Mouse (Mus musculus) midbrain, postnatal 0 days (tissue): ENCODE results near the gene Sctr. TPM values are rescaled to one million over a fixed set of nuclear protein-coding genes. Genes with fewer than 3 reads are reported as not detected.
A peak's percentile ranks its signal among the peaks of the same experiment; 100 is the strongest.

Experiments used
- ATAC-seq: fragments of 200-750 bp; cut with Nextera tagmentation; 2 replicates; pipeline ENCODE4 v1.8.0; 2017; ENCODE audit warnings: moderate number of reproducible peaks, mild to moderate bottlenecking, moderate TSS enrichment, moderate library complexity; ENCODE audit not compliant: low FRiP score
- DNase-seq: peaks from one replicate; pipeline ENCODE4 v3.0.0-alpha.2; 2015; ENCODE audit warnings: low spot score
- H3K27ac ChIP-seq: fragments of 300-500 bp; sonication (generic); 2 replicates; pipeline ENCODE4 v1.5.1; 2014; ENCODE audit warnings: low read depth, mild to moderate bottlenecking, low read length, mixed read lengths
- H3K27me3 ChIP-seq: fragments of 300-500 bp; sonication (generic); 2 replicates; pipeline ENCODE4 v1.6.1; 2014; ENCODE audit warnings: low read length, control low read depth, mixed read lengths; ENCODE audit not compliant: insufficient read depth
- H3K36me3 ChIP-seq: fragments of 300-500 bp; sonication (generic); 2 replicates; pipeline ENCODE4 v1.6.1; 2014; ENCODE audit warnings: low read length, control low read depth, mixed read lengths; ENCODE audit not compliant: insufficient read depth
- H3K4me1 ChIP-seq: fragments of 300-500 bp; sonication (generic); 2 replicates; pipeline ENCODE4 v1.6.1; 2014; ENCODE audit warnings: mild to moderate bottlenecking, control low read depth, antibody characterized with exemption, low read length, mixed read lengths; ENCODE audit not compliant: insufficient read depth
- H3K4me2 ChIP-seq: fragments of 300-500 bp; sonication (generic); 2 replicates; pipeline ENCODE4 v1.6.1; 2014; ENCODE audit warnings: low read depth, mild to moderate bottlenecking, low read length, mixed read lengths; ENCODE audit not compliant: poor library complexity, severe bottlenecking
- H3K4me3 ChIP-seq: fragments of 300-500 bp; sonication (generic); 2 replicates; pipeline ENCODE4 v1.5.1; 2014; ENCODE audit warnings: low read depth, mild to moderate bottlenecking, low read length, moderate library complexity
- H3K9ac ChIP-seq: fragments of 300-500 bp; sonication (generic); replicated peaks from 2 replicates; pipeline ENCODE4 v1.6.1; 2014; ENCODE audit warnings: mild to moderate bottlenecking, low read length, moderate library complexity, mixed read lengths; ENCODE audit not compliant: poor library complexity, severe bottlenecking
- H3K9me3 ChIP-seq: fragments of 300-500 bp; sonication (generic); 2 replicates; pipeline ENCODE4 v1.6.1; 2016; ENCODE audit warnings: low read length, control low read depth
- CTCF ChIP-seq: IDR thresholded peaks from 2 replicates; pipeline ENCODE4 v1.5.1; 2016; ENCODE audit warnings: antibody characterized with exemption, mild to moderate bottlenecking
- WGBS: fragments of 180-500 bp; shearing (Covaris S2); extraction: QIAGEN DNeasy Blood & Tissue Kit; methylation state at CpG from one replicate; pipeline ENCODE4 v1.1.7; 2014; 5-methylcytosine and 5-hydroxymethylcytosine counted together
- polyA plus RNA-seq: library from polyadenylated mRNA; unstranded; fragments of >200 nt; fragmentation: Nextera tagmentation; extraction: Ambion mirVana; gene quantifications from 2 replicates; pipeline ENCODE4 v1.2.1, GENCODE M21; 2015
- total RNA-seq: library from RNA; depleted of rRNA; stranded (reverse); fragments of >200 nt; gene quantifications from 2 replicates; pipeline ENCODE4 v1.2.3, GENCODE M21; 2014

Gene Sctr
- total and polyA plus RNA-seq, 2 experiments from 2014 or later, result 1.00 to 1.6 TPM

GRCm38 (mm10) chr1:120012638-120013037 is 5.9 kb downstream of the Sctr start:
- no peaks in the 10 kb centered on the region for H3K36me3 ChIP-seq
- H3K27me3 ChIP-seq, result peaks cover 9% of the 10 kb centered on the region; the same call in 1 of the 2 replicates
- H3K27ac ChIP-seq, result no peak overlapping the region
- TF ChIP-seq CTCF, result no peak
- 79% methylated on average over 12 of the region's 12 CpGs for WGBS
- H3K4me2 ChIP-seq, result no peak overlapping the region
- H3K4me3 ChIP-seq, result no peak overlapping the region
- DNase-seq (no peak), ATAC-seq (no peak)
- H3K9me3 ChIP-seq, result no peaks in the 10 kb centered on the region
- no peaks in the 10 kb centered on the region for H3K4me1 ChIP-seq
- no peak overlapping the region for H3K9ac ChIP-seq

GRCm38 (mm10) chr1:120013111-120013510 is 6.4 kb downstream of the Sctr start:
- no peak overlapping the region for H3K27ac ChIP-seq
- no peaks in the 10 kb centered on the region for H3K9me3 ChIP-seq
- no peak for ATAC-seq
- no peak overlapping the region for H3K4me3 ChIP-seq
- H3K27me3 ChIP-seq, result peaks cover 4% of the 10 kb centered on the region; the same call in 1 of the 2 replicates
- peak; percentile 38 for DNase-seq
- no peaks in the 10 kb centered on the region for H3K36me3 ChIP-seq
- H3K4me2 ChIP-seq, result no peak overlapping the region
- no peaks in the 10 kb centered on the region for H3K4me1 ChIP-seq
- H3K9ac ChIP-seq, result no peak overlapping the region
- TF ChIP-seq CTCF, result peak; percentile 68

GRCm38 (mm10) chr1:120016240-120016639 is 9.5 kb downstream of the Sctr start:
- WGBS, result 76% methylated on average over 2 of the region's 2 CpGs
- Histone ChIP-seq H3K36me3 (no peaks in the 10 kb centered on the region), H3K9me3 (no peaks in the 10 kb centered on the region), H3K4me2 (no peak overlapping the region), H3K27me3 (no peaks in the 10 kb centered on the region; the same call in 1 of the 2 replicates), H3K27ac (no peak overlapping the region), H3K4me3 (no peak overlapping the region), H3K9ac (no peak overlapping the region), H3K4me1 (no peaks in the 10 kb centered on the region)
- DNase-seq (peak; percentile 18), ATAC-seq (no peak)
- peak; percentile 52 for TF ChIP-seq CTCF

GRCm38 (mm10) chr1:120018900-120019299 is 12.2 kb downstream of the Sctr start:
- Histone ChIP-seq H3K4me1 (no peaks in the 10 kb centered on the region), H3K9ac (no peak overlapping the region), H3K9me3 (no peaks in the 10 kb centered on the region), H3K4me2 (no peak overlapping the region), H3K4me3 (no peak overlapping the region), H3K27me3 (no peaks in the 10 kb centered on the region; the same call in 1 of the 2 replicates), H3K36me3 (no peaks in the 10 kb centered on the region), H3K27ac (no peak overlapping the region)
- WGBS, result 41% methylated on average over 3 of the region's 3 CpGs
- TF ChIP-seq CTCF, result peak; percentile 27; the same call in 1 of the 2 replicates
- DNase-seq (no peak), ATAC-seq (no peak)

- H3K4me3 ChIP-seq, result no peak overlapping the region
- WGBS, result 93% methylated on average over 12 of the region's 12 CpGs
- no peak overlapping the region for H3K27ac ChIP-seq
- ATAC-seq (no peak), DNase-seq (no peak)
- H3K27me3 ChIP-seq, result no peaks in the 10 kb centered on the region; the same call in 1 of the 2 replicates
- no peaks in the 10 kb centered on the region for H3K4me1 ChIP-seq
- no peak for TF ChIP-seq CTCF
- no peaks in the 10 kb centered on the region for H3K9me3 ChIP-seq
- H3K36me3 ChIP-seq, result no peaks in the 10 kb centered on the region
- no peak overlapping the region for H3K9ac ChIP-seq
- no peak overlapping the region for H3K4me2 ChIP-seq
These were observed 12.7 kb downstream of the Sctr start for GRCm38 (mm10) chr1:120019428-120019827.

- DNase-seq, result no peak
- H3K4me1 ChIP-seq, result no peaks in the 10 kb centered on the region
- no peaks in the 10 kb centered on the region for H3K27me3 ChIP-seq
- H3K4me2 ChIP-seq, result no peak overlapping the region
- H3K27ac ChIP-seq, result no peak overlapping the region
- no peak overlapping the region for H3K4me3 ChIP-seq
- H3K36me3 ChIP-seq, result no peaks in the 10 kb centered on the region
- H3K9me3 ChIP-seq, result no peaks in the 10 kb centered on the region
- 80% methylated on average over 7 of the region's 7 CpGs for WGBS
- no peak for TF ChIP-seq CTCF
- no peak overlapping the region for H3K9ac ChIP-seq
- no peak for ATAC-seq
These were observed 13.7 kb downstream of the Sctr start for GRCm38 (mm10) chr1:120020322-120020897.
